Mouse (Mus musculus) forebrain, postnatal 0 days (tissue): ENCODE data around the gene Smc4. TPM values are rescaled to one million over a fixed set of nuclear protein-coding genes. Genes with fewer than 3 reads are reported as not detected.
"Not testable (repeated sequence)": the region's sequence is repeated elsewhere in the genome, so short reads cannot be mapped to it uniquely, and the experiment has no call there.

ENCODE experiments used
- ATAC-seq: fragments of 200-750 bp; cut with Nextera tagmentation; 2 replicates; pipeline ENCODE4 v1.8.0; 2017; ENCODE audit warnings: mild to moderate bottlenecking, moderate library complexity
- DNase-seq: peaks from one replicate; pipeline ENCODE4 v3.0.0-alpha.2; 2015
- H3K27ac ChIP-seq: fragments of 300-500 bp; sonication (generic); 2 replicates; pipeline ENCODE4 v1.5.1; 2014; ENCODE audit warnings: low read depth, mild to moderate bottlenecking, antibody characterized with exemption, low read length, moderate library complexity, mixed read lengths
- H3K27me3 ChIP-seq: fragments of 300-500 bp; sonication (generic); 2 replicates; pipeline ENCODE4 v1.6.1; 2014; ENCODE audit warnings: mild to moderate bottlenecking, low read length, mixed read lengths; ENCODE audit not compliant: insufficient read depth
- H3K36me3 ChIP-seq: fragments of 300-500 bp; sonication (generic); 2 replicates; pipeline ENCODE4 v1.6.1; 2014; ENCODE audit warnings: mild to moderate bottlenecking, moderate library complexity; ENCODE audit not compliant: insufficient read depth
- H3K4me1 ChIP-seq: fragments of 300-500 bp; sonication (generic); 2 replicates; pipeline ENCODE4 v1.6.1; 2014; ENCODE audit warnings: antibody characterized with exemption; ENCODE audit not compliant: insufficient read depth
- H3K4me2 ChIP-seq: fragments of 300-500 bp; sonication (generic); 2 replicates; pipeline ENCODE4 v1.6.1; 2014; ENCODE audit warnings: low read depth, mild to moderate bottlenecking, moderate library complexity
- H3K4me3 ChIP-seq: fragments of 300-500 bp; sonication (generic); 2 replicates; pipeline ENCODE4 v1.5.1; 2014; ENCODE audit warnings: low read depth, low read length, mixed read lengths
- H3K9ac ChIP-seq: fragments of 300-500 bp; sonication (generic); 2 replicates; pipeline ENCODE4 v1.6.1; 2014; ENCODE audit warnings: mild to moderate bottlenecking
- H3K9me3 ChIP-seq: fragments of 300-500 bp; sonication (generic); 2 replicates; pipeline ENCODE4 v1.6.1; 2016; ENCODE audit warnings: low read length
- CTCF ChIP-seq: sonication (generic); IDR thresholded peaks from 2 replicates; pipeline ENCODE4 v1.5.1; 2016; ENCODE audit warnings: antibody characterized with exemption, control low read depth, low read depth
- WGBS: fragments of 180-500 bp; shearing (Covaris S2); extraction: QIAGEN DNeasy Blood & Tissue Kit; methylation state at CpG from one replicate; pipeline ENCODE4 v1.1.7; 2014; 5-methylcytosine and 5-hydroxymethylcytosine counted together
- polyA plus RNA-seq: library from polyadenylated mRNA; unstranded; fragments of >200 nt; fragmentation: Nextera tagmentation; extraction: Ambion mirVana; gene quantifications from 2 replicates; pipeline ENCODE4 v1.2.1, GENCODE M21; 2015
- total RNA-seq: library from RNA; depleted of rRNA; stranded (reverse); fragments of >200 nt; gene quantifications from 2 replicates; pipeline ENCODE4 v1.2.3, GENCODE M21; 2014

Smc4 gene
- total and polyA plus RNA-seq, 2 experiments from 2014 or later: 21.1 to 30.2 TPM

- no peaks in the 10 kb centered on the region for H3K4me1 ChIP-seq
- H3K4me3 ChIP-seq: no peak overlapping the region
- H3K27me3 ChIP-seq: no peaks in the 10 kb centered on the region
- H3K4me2 ChIP-seq: no peak overlapping the region
- WGBS: 96% methylated on average over 3 of the region's 3 CpGs
- H3K36me3 ChIP-seq: peaks cover 7% of the 10 kb centered on the region; the same call in 1 of the 2 replicates
- no peak for TF ChIP-seq CTCF
- no peak overlapping the region for H3K9ac ChIP-seq
- H3K27ac ChIP-seq: no peak overlapping the region
- DNase-seq: no peak
- no peak for ATAC-seq
- H3K9me3 ChIP-seq: no peaks in the 10 kb centered on the region
Measured at GRCm38 (mm10) chr3:69017181-69017580, 12.6 kb downstream of the Smc4 start.

- H3K4me1 ChIP-seq, H3K9ac ChIP-seq, DNase-seq, H3K27me3 ChIP-seq, H3K27ac ChIP-seq, H3K4me2 ChIP-seq, ATAC-seq, H3K9me3 ChIP-seq, H3K4me3 ChIP-seq, H3K36me3 ChIP-seq: not testable (repeated sequence)
- WGBS: 97% methylated on average over 2 of the region's 2 CpGs
Measured at GRCm38 (mm10) chr3:69018635-69019034, 14.1 kb downstream of the Smc4 start.

- peak; percentile 19; the same call in 1 of the 2 replicates for TF ChIP-seq CTCF
- WGBS: 90% methylated on average over 2 of the region's 2 CpGs
- ATAC-seq: no peak
- no peaks in the 10 kb centered on the region for H3K9me3 ChIP-seq
- H3K27me3 ChIP-seq: no peaks in the 10 kb centered on the region
- no peak overlapping the region for H3K4me2 ChIP-seq
- no peak overlapping the region for H3K27ac ChIP-seq
- no peak overlapping the region for H3K9ac ChIP-seq
- no peak overlapping the region for H3K4me3 ChIP-seq
- H3K4me1 ChIP-seq: no peaks in the 10 kb centered on the region
- DNase-seq: no peak
- H3K36me3 ChIP-seq: peaks cover 10% of the 10 kb centered on the region; the same call in 1 of the 2 replicates
Measured at GRCm38 (mm10) chr3:69020285-69020684, 15.7 kb downstream of the Smc4 start.

GRCm38 (mm10) chr3:69020764-69021163 is 16.2 kb downstream of the Smc4 start:
- DNase-seq (no peak), ATAC-seq (no peak)
- Histone ChIP-seq H3K9ac (no peak overlapping the region), H3K27ac (no peak overlapping the region), H3K9me3 (no peaks in the 10 kb centered on the region), H3K4me1 (no peaks in the 10 kb centered on the region), H3K36me3 (peaks cover 10% of the 10 kb centered on the region; the same call in 1 of the 2 replicates), H3K4me3 (no peak overlapping the region), H3K27me3 (no peaks in the 10 kb centered on the region), H3K4me2 (no peak overlapping the region)
- no peak for TF ChIP-seq CTCF

- 100% methylated on average over 1 of the region's 1 CpGs for WGBS
- H3K4me1 ChIP-seq: no peaks in the 10 kb centered on the region
- H3K27ac ChIP-seq: no peak overlapping the region
- H3K9ac ChIP-seq: no peak overlapping the region
- no peaks in the 10 kb centered on the region for H3K27me3 ChIP-seq
- no peak for TF ChIP-seq CTCF
- DNase-seq: no peak
- ATAC-seq: no peak
- H3K9me3 ChIP-seq: no peaks in the 10 kb centered on the region
- no peak overlapping the region for H3K4me2 ChIP-seq
- no peak overlapping the region for H3K4me3 ChIP-seq
- 0 out of 2 replicates have a peak, but pooled peaks cover 6% of the 10 kb centered on the region for H3K36me3 ChIP-seq
Measured at GRCm38 (mm10) chr3:69026133-69026783, 21.7 kb downstream of the Smc4 start.

- no peak for TF ChIP-seq CTCF
- H3K9ac ChIP-seq: no peak overlapping the region
- ATAC-seq: no peak
- no peak overlapping the region for H3K4me2 ChIP-seq
- no peaks in the 10 kb centered on the region for H3K27me3 ChIP-seq
- H3K4me1 ChIP-seq: no peaks in the 10 kb centered on the region
- WGBS: 82% methylated on average over 2 of the region's 2 CpGs
- no peaks in the 10 kb centered on the region for H3K9me3 ChIP-seq
- DNase-seq: no peak
- no peak overlapping the region for H3K4me3 ChIP-seq
- no peak overlapping the region for H3K27ac ChIP-seq
- H3K36me3 ChIP-seq: 0 out of 2 replicates have a peak, but pooled peaks cover 4% of the 10 kb centered on the region
Measured at GRCm38 (mm10) chr3:69040105-69040504, 35.6 kb downstream of the Smc4 start.

- 69% methylated on average over 5 of the region's 5 CpGs for WGBS
- H3K9me3 ChIP-seq: no peaks in the 10 kb centered on the region
- H3K27ac ChIP-seq: no peak overlapping the region
- DNase-seq (no peak), ATAC-seq (no peak)
- no peak overlapping the region for H3K9ac ChIP-seq
- H3K4me2 ChIP-seq: no peak overlapping the region
- H3K27me3 ChIP-seq: no peaks in the 10 kb centered on the region
- H3K36me3 ChIP-seq: no peaks in the 10 kb centered on the region
- H3K4me3 ChIP-seq: no peak overlapping the region
- TF ChIP-seq CTCF: no peak
- no peaks in the 10 kb centered on the region; the same call in 1 of the 2 replicates for H3K4me1 ChIP-seq
Measured at GRCm38 (mm10) chr3:69041298-69041697, 36.8 kb downstream of the Smc4 start.
